8 mouse cellular contexts compared by ENCODE assay signal in genomic region chr6:58542852-58543251, GRCm38 (mm10). TPM values are rescaled to one million over a fixed set of nuclear protein-coding genes. Genes with fewer than 3 reads are reported as not detected.
DNase-seq lines count a peak whose midpoint lies in the region; ATAC-seq and TF ChIP-seq lines count a peak whose summit lies in the region.
"Not testable (repeated sequence)": the region's sequence is repeated elsewhere in the genome, so short reads cannot be mapped to it uniquely, and the experiment has no call there.

No protein-coding gene starts in this region.

- TF ChIP-seq CTCF in E14TG2a.4 (conservative IDR thresholded peaks at IDR 0.05; ENCODE audit: low read length), result peak; percentile 56
- peak; percentile 38 for TF ChIP-seq CTCF in cortical plate, adult 2 months (IDR thresholded peaks at IDR 0.05; ENCODE audit: extremely low read depth, insufficient read depth, low read length)
- TF ChIP-seq CTCF in heart, postnatal 0 days (IDR thresholded peaks at IDR 0.05; ENCODE audit: low read depth), result peak; percentile 43
- peak; percentile 47; the same call in 1 of the 2 replicates for TF ChIP-seq CTCF in liver, embryonic 14.5 days (IDR thresholded peaks at IDR 0.05; ENCODE audit: low read depth)

- H3K27ac ChIP-seq in cortical plate, adult 2 months (ENCODE audit: insufficient read depth, low read length); heart, postnatal 0 days (ENCODE audit: low read depth); liver, embryonic 14.5 days: not testable (repeated sequence)

- H3K4me3 ChIP-seq in E14TG2a.4 (replicated peaks; ENCODE audit: low read length); cortical plate, adult 2 months (ENCODE audit: insufficient read depth, low read length); heart, postnatal 0 days (ENCODE audit: low read depth, low read length); liver, embryonic 14.5 days (ENCODE audit: insufficient read depth in 1 of 2, low read depth in 2 of 2, low read length in 2 of 2): not testable (repeated sequence)

- TF ChIP-seq POLR2A in cortical plate, adult 2 months (IDR thresholded peaks at IDR 0.05; ENCODE audit: extremely low read depth, insufficient read depth, low read length), result not testable (repeated sequence)

- not testable (repeated sequence) for TF ChIP-seq EP300 in heart, postnatal 0 days (IDR thresholded peaks at IDR 0.05; ENCODE audit: low read depth); liver, embryonic 14.5 days (IDR thresholded peaks at IDR 0.05; ENCODE audit: low read depth)

- H3K27me3 ChIP-seq in E14TG2a.4 (ENCODE audit: insufficient read depth, low read length); heart, postnatal 0 days (ENCODE audit: control insufficient read depth, insufficient read depth, low read length); liver, embryonic 14.5 days (ENCODE audit: control insufficient read depth, insufficient read depth, low read length): not testable (repeated sequence)

- H3K4me1 ChIP-seq in E14TG2a.4 (replicated peaks; ENCODE audit: low read depth, low read length); cortical plate, adult 2 months (ENCODE audit: control insufficient read depth, insufficient read depth, low read length); heart, postnatal 0 days (ENCODE audit: control insufficient read depth, insufficient read depth); liver, embryonic 14.5 days (replicated peaks; ENCODE audit: control insufficient read depth in 2 of 2, insufficient read depth in 2 of 2, low read length in 1 of 2): not testable (repeated sequence)

- DNase-seq in adrenal gland, postnatal 10 days, result peak; percentile 70
- DNase-seq in heart, postnatal 0 days (ENCODE audit: low spot score), result peak; percentile 6
- peak; percentile 22 for DNase-seq in kidney, postnatal 14 days
- peak in 2 of 3 experiments; percentile 4 to 6 for DNase-seq in liver, embryonic 14.5 days (ENCODE audit: low read depth in 3 of 3, low spot score in 3 of 3)
- peak; percentile 20 for DNase-seq in ovary, postnatal 36 days (ENCODE audit: low spot score)
- peak; percentile 15 to 16 for DNase-seq in thymus, postnatal 36 days

- H3K36me3 ChIP-seq in E14TG2a.4 (ENCODE audit: insufficient read depth, low read length); heart, postnatal 0 days (replicated peaks; ENCODE audit: control insufficient read depth, insufficient read depth, low read length); liver, embryonic 14.5 days (replicated peaks; ENCODE audit: control insufficient read depth, insufficient read depth, low read depth): not testable (repeated sequence)

- 61% methylated on average over 8 of the region's 8 CpGs for WGBS in heart, postnatal 0 days
- 47% methylated on average over 8 of the region's 8 CpGs for WGBS in liver, embryonic 14.5 days (ENCODE audit: insufficient replicate concordance)

- not testable (repeated sequence) for ATAC-seq in heart, postnatal 0 days (ENCODE audit: insufficient read depth, low read depth); liver, embryonic 14.5 days (ENCODE audit: insufficient read depth)

- H3K4me2 ChIP-seq in heart, postnatal 0 days (ENCODE audit: low read depth, low read length); liver, embryonic 14.5 days (ENCODE audit: low read depth): not testable (repeated sequence)

- H3K9me3 ChIP-seq in E14TG2a.4 (ENCODE audit: low read length); heart, postnatal 0 days (replicated peaks; ENCODE audit: control insufficient read depth, low read length); liver, embryonic 14.5 days (ENCODE audit: control insufficient read depth, low read length): not testable (repeated sequence)

- not testable (repeated sequence) for H3K9ac ChIP-seq in heart, postnatal 0 days (replicated peaks; ENCODE audit: low read depth, low read length); liver, embryonic 14.5 days (replicated peaks)

RNA-seq across cellular contexts. Expression of gene Abcg2, which starts 41.5 kb away (rescaled TPM):
- total RNA-seq in adrenal gland, postnatal 10 days (2021), result 10 to 100 TPM; 51.1 to 58.6 TPM
- polyA plus RNA-seq in cortical plate, adult 2 months (2012; rRNA removed), result 20.8 and 25.6 TPM in 2 replicates
- total RNA-seq in heart, postnatal 0 days (2014; rRNA removed; ENCODE audit: low replicate concordance), result 59.8 and 74.3 TPM in 2 replicates
- polyA plus RNA-seq in heart, postnatal 0 days (2015; fragmentation: Nextera tagmentation; extraction: Ambion mirVana), result 42.1 and 47.3 TPM in 2 replicates
- 49.2 and 66.5 TPM in 2 replicates for polyA plus RNA-seq in liver, embryonic 14.5 days (2012; rRNA removed)
- polyA plus RNA-seq in liver, embryonic 14.5 days (2014; fragmentation: Nextera tagmentation; extraction: Ambion mirVana), result 166 and 171 TPM in 2 replicates

Comparison
In these comparisons a context has a peak if more than half of its experiments do, and no peak if none do; other contexts are left out.
1. DNase-seq: peak in every context shown above with its lines; median percentile 70 in adrenal gland, postnatal 10 days; 22 in kidney, postnatal 14 days; 20 in ovary, postnatal 36 days; 16 in thymus, postnatal 36 days; 6 in heart, postnatal 0 days; 5 in liver, embryonic 14.5 days.